Mouse (Mus musculus) urinary bladder, postnatal 4 days (tissue): ENCODE measurements at regions not wholly inside any gene's neighbourhood (a gene's known extent, or its start where the extent isn't known, plus 50 kb on each side); places are given as distances from the start of the nearest gene placed in this dataset.
A peak's percentile ranks its signal among the peaks of the same experiment; 100 is the strongest.

Experiments used
- DNase-seq, 2 experiments: peaks; one replicate each; pipeline ENCODE4 v3.0.0; 2021 to 2022; ENCODE audit warnings: low spot score in 2 of 2

DNA sequence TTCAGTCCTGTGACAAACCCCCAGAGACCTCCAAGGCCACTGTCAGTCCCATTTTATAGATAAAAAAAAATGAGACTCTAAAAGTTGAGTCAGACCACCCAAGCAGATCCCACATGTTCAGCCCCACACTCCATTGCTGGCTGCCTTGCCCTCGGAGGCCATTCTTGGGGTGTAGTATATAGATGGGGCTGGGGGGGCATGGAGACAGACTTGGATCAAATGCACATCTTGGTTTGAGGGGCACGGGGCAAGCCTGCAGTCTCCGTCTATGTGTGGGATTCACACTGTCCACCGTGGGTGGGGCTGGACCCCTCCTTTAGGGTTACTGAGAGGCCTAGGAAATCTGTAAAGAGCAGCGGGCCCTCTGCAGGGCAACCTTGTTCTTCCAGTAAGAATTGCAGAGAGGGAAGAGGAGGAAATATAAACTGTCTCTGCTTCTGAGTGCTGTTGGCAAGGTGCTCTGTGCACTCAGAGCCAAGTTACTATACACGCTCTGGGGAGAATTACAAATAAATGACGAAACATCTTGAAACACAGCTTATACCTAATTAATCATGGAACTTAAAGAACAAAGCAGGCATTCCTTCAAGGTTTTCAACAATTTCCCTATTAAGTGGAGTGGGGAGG, 184.4 kb upstream of the Habp2 start:
- DNase-seq, result no peak

DNA sequence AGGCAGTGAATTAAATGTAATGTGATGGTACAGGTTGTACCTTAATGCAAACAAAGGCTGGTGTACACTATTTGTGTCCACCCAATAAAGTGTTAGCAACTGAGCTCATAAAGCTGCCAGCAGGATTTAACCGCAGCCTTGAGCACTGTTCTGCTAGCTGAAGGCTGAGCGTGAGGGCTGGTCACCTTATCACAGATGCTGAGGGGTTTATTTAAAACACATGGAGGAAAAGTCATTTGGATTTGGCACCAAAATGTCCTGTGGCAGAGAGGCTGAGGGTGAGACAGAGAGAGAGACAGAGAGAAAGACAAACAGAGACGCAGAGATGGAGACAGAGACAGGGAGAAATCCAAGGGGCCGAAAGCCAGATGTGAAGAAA, 181.9 kb upstream of the Habp2 start:
- DNase-seq, result no peak

DNA sequence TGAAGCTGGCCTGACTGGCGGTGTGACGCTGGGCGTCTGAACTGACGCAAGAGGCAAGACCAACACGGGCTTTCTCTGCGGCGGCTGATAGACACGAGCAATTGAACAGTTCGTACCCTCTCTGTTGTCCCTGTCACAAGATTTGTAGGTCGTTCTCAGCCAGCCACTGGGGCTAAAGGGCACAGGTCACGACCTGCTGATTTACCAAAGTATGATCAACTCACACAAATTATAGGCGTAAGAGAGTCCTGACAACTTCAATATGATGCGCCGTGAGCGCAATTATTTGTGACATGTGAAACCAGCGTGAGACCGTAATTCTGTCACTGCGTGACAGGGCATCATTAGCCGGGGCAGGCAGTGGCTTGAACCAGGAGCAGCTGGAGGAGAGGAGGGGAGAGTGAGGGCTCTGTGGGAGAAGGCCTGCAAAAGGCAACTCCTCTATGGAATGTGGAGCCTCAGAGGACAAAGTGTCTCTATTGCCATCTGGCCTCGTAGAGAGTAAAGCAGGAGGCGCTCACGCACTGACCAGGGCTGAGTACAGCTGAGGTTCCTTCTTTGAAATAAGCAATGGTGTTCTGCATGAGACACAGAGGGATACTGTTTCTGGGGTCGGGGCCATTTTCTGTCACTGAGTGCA, 181.4 kb upstream of the Habp2 start:
- no peak for DNase-seq

DNA sequence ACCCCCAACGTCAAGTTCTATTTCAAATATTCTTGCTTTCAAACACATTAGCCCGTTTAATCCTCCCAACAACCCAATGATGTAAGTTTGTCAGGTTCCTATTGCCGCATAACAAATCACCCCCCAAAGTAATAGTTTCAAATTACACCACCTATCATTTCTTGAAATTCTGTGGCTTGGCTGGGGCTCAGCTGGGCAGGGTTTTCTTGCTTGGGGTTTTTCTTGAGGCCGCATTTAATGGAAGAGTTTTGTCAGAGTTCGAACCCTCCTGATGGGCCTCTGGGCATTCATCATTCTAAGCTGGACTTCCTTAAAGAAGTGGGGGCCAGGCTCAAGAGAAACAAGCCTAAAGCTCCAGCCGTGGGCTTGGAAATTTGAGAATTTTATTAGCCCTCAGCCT, 178.1 kb upstream of the Habp2 start:
- DNase-seq, result no peak

DNA sequence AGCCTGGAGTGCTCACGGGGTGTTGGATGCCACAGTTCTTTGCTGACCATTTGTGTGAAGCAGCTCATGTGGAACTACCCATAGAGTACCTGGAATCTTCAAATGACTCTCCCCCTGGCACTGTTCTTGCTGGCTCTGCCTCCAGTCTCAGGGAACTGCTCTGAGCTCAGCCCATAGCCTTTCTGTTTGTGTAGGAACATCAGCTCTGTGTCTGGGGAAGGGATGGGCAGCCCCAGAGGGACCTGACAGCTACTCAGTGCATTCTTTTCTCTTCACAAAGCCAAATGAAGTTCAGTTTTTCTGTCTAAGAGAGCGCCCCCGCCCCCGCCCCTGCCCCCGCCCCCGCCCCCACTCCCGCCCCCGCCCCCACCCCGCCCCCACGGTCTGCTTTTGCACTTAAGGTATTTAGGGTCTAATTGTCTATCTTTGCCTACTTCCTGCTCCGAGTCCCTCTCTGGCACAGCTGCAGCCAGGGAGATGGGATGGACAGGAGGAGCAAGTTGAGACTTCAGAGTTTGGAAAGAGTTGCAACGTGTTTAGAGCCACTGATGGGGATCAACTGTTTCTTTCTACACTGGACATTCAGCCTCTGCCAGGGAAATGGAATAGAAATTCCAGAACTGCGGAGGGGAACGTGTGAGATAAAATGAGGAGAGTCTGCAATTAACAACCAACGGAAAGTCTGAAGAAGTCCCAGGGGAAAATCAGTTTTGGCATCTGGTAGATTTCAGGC, 171.2 kb upstream of the Habp2 start:
- DNase-seq, result peak in 1 of 2 experiments; percentile 41

DNA sequence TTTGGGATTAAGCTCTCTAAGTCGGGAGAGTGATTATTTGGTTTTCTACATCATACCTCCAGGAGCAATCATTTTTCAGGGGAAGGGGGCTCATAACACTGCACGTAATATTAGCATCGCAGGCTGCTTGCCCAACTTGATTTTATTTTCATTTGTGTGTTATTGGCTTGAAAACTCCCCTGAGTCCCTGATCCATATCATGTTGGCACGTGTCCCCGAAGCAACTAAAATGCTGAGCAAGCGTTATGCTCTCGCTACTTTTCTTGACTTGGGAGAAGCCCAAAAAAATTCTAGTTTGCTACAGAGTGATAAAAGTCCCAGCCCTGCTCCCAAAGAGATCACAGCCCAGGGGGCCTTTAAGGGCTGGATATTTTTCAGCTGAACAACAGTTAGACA, 170.7 kb upstream of the Habp2 start:
- DNase-seq, result peak in 1 of 2 experiments; percentile 55

DNA sequence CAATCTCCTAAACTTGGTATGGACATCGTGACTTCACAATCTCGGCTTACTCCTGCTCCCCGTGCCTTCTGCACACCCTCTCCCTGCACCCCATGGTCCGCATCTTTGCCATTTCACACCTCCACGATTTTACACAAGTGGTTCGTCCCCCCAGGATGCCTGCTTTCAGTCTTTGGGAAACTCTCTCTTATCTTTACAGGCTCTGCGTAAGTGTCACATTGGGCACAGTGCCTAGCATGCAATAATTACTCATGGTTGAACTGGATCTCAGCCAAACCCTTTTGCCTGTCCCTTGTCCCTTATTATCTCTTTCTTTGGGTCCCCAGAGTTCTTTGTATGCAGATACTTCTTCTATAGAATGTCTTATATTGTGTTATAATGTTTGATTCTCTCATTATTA, 166.2 kb upstream of the Habp2 start:
- no peak for DNase-seq

DNA sequence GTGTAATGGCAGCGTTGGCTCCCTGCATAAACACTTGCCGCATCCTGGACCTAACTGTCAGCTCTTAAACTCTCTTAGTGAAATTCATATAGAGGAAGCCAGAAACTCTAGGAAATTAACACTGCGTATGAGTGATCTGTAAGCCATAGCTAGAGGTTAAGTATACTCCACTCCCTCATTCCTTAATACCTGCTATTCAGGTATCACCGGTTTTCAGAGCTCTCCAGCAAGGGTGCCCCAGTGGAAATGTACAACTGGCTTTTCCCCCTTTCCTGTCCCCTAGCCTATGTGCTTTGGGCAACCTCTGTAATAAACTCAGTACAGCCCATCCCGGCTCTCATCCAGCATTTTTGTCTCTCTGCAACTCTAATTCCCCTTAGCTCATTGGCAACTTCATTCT, 164.8 kb upstream of the Habp2 start:
- DNase-seq, result no peak

DNA sequence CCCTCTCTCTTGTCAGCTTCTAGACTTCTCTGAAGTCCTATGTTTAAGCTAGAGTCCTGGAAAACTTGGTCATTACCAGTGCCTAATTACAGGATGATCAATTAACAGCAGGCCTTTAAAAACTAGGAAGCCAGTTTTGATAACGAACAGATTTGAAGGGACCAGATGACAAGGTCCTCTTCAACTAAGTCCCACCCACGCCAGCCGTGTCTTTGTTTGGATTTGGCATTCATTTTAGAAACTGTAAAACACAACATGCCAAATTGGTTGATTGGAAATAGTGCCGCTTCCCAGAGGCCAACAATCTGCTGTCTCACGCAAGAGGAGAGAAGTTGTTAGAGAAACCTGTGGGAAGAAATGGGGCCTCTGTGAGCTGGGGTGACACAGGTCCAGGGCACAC, 155.4 kb upstream of the Habp2 start:
- no peak for DNase-seq

DNA sequence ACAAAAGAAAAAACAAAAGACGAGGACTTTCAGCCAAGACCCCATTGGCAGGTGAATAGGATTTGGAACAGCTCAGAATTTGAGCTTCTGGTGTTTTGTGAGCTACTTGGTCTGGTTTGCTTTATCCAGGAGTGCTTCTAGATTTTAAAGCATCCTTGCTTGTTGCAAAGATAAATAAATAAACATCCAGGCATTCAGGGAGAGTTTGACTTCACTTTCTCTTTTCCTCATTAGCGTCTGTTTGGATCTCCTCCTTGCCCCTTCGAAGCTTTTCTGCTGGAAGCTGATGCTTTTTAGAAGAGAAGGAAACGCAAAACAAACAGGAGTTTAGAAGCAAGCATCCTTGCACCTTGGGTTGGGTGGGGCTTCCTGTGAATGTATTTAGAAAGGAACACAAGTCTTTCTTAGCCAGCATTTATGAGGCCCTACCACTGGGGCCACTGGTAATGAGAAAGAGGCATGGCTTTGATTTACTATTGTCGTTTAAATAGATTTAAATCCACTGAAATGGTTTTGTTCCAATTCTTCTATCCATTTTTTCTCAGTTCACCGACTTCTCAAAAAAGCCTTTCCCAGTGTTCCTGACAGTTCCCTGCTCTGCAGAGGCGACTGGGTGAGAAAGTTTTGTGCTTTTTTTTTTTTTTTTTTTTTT, 153.9 kb upstream of the Habp2 start:
- DNase-seq, result no peak

DNA sequence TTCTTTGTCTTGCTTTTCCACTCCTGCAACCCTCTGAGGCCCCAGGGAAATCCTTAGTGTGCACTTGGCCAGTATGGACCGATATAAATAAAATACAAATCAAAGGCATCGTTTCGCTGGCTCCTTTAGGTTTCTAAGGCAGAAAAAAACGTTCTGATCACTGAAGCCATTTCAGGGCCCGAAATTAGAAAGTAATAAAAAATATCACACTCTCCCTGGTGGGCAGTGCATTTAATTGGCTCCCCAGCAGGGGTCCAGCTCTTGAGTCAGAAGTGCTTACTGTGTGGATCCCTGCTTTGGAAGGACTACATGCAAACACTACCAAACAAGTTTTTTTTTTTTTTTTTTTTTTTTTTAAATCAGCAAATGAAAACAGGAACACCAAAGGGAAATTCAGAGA, 153.4 kb upstream of the Habp2 start:
- no peak for DNase-seq

DNA sequence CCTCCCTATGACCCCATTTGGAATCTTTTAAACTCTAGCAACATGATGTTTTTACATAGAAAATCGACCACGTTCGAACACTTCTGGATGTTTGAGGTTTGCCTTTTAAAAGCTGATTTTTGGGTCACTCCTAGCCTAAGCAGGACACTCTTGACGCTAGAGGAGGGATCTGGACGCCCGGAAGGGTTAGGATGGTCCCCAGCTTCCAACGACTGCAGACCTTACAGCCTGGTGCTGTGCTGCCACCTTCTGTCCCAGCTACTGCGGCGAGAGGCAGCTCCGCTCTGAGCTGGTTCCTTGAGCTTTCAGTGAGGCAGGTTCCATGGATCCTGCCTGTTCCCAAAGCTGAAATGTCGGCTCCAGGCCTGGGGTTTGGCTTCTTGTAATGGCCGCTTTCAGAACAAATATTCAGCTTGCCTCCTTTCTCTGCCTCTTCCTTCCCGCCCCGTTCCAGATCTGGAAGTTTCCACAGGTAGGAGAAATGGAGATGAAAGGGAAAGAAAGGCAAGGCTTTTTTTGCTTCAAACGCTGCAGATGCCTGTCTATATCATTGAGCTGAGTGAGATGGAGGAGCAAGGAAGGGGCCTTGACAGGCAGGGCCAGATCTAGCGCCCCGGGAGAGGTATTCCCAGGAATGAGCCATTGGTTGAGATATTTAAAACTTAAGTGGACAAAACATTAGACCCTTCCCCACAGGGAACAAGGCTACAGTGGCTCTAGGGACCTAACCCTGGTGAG, 152.7 kb upstream of the Habp2 start:
- peak; percentile 75 to 77 for DNase-seq

DNA sequence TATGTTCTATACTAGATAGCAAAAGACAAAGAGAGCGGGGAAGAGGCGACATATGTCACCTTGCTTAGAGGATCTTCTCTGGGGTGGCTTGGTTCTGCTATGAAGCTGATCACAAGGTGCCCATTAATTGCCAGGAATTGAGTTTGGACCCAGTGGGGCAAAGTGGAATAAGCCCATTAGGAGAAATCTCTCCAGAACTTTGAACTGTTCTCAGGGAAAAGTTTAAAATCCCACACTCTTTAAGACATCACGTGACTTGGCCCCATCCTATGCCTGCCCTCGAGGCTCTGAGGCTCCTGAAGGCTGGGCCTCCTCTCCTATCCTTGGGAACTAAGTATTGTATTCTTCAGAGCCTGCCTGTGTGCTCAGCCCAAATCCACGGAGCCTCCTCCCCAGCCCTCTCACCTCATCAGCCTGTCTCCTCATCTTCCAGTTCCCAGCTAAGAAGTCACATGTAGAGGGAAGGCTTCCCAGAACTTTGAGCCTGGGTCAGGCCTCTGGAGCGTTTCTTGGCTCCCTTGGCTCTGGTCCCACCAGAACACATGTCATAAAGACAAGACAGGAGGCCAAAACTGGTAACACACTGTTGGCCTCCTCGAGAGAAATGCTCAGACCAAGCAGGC, 151.5 kb upstream of the Habp2 start:
- DNase-seq, result no peak

DNA sequence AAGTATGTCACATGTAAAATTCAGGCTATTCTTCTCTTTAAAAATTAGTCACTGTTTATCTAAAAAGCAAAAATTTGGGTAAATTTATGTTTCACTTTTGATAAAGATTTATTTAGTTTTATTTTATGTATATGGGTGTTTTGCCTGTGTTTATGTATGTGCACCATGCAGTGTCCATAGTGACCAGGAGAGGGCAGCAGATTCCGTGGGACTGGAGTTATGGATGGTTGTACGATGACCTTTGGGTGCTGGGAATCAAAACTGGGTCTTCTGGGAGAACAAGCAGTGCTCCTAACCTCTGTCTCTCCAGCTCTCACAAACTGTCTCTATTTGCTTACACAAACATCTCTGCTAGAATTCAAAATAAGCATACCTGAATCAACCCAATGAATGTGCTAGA, 146.4 kb upstream of the Habp2 start:
- no peak for DNase-seq

DNA sequence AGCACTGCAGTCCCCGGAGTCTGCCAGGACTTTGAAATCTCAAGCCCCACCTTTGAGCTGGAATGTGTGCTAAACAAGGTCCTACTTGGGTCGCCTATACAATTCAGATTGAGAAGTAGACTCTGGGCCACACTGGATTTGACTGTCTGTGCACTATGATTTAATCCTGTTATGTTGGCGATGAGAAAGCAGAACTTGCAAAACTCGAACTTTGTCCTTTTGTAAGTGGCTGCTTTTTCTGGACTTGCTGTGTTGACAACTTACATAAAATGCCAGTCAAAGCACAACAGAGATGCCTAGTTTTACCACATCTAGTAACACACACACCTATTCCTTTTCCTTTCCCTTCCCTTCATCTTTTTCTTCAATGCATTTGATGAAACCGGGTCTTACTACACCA, 142.7 kb upstream of the Habp2 start:
- no peak for DNase-seq

DNA sequence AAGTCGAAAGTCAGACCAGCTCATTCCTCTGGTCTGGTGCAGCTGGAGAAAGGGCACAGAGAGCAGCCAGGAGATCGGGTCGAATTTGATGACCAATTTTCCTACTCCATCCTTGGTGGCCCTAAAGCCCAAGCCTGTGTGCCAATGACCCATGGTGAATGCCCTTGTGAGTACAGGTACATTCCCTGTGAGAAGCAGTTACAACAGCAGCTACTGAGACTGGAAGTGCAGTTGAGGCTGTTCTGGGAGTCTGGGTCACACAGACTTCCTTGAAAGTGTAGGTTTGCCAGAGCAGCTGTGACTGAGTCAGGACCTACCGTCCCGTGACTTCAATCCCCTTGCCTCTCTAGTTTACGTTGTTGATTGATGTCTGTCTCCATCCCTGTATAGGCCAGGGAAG, 129.8 kb upstream of the Habp2 start:
- DNase-seq, result no peak

DNA sequence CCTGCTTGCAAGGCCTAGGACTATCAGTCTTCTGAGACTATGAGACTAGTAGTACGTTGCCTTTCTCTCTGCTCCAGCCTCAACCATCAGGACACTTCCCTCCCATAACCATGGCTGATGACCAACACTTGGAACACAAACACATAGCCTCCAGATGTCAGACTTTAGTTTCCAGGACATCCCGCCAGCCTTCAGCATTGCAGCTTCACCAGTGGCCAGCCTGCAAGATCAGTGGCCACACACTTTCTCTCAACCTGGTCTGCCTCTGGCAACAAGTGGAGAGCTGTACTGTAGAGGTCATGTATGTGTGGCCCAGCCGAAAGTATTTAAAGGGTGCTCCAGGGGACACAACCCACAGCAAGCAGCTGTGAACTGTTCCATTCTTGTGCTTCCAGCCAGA, 124.8 kb upstream of the Habp2 start:
- peak in 1 of 2 experiments; percentile 28 for DNase-seq

DNA sequence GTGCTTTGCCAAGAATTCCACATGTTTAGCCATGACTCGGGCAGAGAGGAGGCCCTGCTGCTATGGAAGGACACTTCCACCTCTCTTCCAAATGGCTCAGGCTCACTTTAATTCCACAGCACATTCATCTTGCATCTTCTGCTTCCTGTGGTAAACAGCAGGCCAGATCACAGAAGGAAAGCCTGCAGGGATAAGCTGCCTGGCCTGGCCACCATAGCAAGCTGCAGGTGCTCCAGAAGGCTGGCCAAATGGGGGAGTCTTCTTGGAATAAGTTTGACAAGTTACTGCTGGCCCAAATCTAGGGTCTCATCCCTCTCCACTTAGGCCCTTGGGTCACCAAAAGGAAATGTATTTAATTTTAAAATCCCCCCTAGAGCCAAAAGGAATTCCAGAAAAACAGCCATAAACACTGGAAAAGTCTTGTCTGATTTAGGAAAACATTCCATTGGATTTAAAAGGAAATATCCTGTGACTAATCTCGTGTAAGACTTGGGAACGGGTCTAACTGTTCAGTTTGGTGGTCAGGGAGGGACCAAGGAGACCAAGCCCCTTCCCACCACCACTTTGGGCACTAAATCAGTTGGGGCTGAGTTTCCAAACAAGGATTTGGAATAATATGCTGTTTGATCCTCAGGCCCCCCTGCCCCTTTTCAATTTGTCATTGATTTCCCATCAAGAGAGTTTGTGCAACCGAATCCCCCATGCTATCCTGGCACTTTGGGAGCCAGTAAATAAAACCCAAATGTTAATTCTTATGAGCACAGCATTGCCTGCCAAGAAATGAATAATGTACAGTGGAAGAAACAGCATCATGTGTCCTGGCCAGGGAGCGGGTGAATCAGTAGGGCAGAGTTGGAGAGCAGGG, 117.6 kb upstream of the Habp2 start:
- DNase-seq, result no peak

DNA sequence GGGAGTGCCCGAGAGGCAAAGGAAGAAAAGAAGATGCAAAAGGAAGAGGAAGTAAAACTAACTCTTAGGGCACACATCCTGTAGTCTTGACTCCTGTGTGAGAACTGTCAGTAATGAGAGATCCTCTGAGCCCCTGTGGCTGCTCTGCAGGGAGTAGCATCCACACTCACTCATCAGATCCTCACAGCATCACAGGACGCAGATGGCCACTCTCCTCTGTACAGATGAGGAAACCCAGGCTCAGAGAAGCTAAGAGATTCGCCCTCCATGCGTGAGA, 117.0 kb upstream of the Habp2 start:
- no peak for DNase-seq

DNA sequence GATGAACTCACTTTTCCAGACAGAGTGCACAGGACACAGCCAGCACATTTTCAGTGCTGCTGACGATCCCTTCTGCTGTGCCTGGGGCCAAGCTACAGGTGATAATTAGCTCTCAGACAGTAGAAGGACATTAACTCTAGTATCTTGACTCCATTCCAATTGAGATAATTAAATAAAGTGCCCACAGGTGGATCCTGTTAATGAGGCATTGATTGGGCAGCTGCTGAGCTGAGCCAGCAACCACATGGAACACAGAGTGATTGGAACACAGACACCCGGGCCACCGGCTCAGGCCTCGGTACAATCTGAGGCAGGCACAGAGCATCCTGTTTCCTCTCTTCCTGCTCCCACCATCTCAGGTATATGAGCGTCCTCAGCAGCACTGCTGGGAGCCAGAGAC, 114.5 kb upstream of the Habp2 start:
- no peak for DNase-seq

DNA sequence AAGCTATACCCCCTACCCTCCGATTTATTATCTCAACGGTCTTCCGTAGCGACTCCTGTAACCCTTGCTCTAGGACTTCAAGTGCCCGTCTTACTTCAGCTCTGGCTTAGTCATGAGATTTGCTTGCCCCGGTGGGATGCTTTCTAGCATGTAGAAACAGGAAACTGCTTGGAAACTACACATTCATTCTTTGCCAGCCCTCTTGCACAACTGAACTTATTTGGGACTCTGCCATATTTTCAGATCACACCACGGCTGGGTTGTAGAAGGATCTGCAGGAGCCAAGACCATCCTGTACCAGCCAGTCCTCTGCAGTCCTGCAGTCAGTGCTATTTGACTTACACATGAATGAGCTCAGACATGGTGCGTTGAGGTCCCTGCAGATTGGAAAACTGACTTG, 110.9 kb upstream of the Habp2 start:
- DNase-seq, result no peak
